Mouse (Mus musculus): Measurements from ENCODE around the gene Supt16. TPM values are rescaled to one million over a fixed set of nuclear protein-coding genes. Genes with fewer than 3 reads are reported as not detected.

Supt16 gene
- polyA plus RNA-seq, 1 experiment from 2014 or later, result 60.2 TPM

DNA sequence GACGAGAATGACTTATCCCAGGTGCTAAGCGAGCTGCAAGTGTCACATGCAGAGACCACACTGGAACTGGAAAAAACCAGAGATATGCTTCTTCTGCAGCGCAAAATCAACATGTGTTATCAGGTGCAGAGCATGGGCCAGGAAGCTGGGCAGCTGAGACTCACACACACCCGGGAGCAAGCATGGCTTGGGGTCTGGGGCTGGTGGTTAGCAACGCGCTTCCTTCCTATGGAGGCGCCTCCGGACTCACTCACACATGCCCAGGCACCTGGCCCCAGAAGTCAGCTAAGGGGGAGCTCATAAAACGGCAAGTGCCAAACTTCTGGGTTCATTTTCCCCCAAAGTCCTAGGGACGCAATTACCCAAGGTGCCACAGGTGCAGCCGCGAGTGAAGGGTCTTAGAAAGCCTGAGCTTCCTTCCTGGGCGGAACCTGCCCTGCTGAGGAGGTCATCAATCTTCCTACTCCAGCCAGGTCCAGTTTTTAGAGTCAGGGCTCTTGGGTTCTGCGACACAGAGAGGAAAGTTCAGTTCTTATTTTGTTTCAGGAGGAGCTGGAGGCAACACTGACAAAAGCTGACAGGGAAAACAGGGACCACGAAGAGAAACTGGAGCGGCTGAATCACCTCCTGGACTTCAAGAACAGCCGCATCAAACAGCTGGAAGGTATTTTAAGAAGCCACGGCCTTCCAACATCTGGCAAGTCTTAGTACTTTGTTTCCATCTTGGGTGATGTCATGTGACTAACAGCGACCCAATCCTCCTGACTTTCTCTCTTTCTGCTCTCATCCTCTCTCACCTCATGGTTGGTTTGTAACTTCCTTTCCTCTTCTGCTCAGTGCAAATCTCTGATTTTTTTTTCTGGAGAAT is 56.4 kb downstream of the Supt16 start:
- no peaks in the 10 kb centered on the region for H3K9me3 ChIP-seq
- no peak overlapping the region for H3K4me3 ChIP-seq
- no peak overlapping the region for H3K27ac ChIP-seq
- no peaks in the 10 kb centered on the region for H3K36me3 ChIP-seq
- no peaks in the 10 kb centered on the region for H3K4me1 ChIP-seq (replicated peaks)
- 72% methylated on average over 19 of the region's 19 CpGs for whole genome bisulfite sequencing
- no peak for DNase-seq (ENCODE audit: low spot score)
- no peaks in the 10 kb centered on the region; the same call in 1 of the 2 replicates for H3K27me3 ChIP-seq (ENCODE audit: insufficient read depth, poor library complexity, severe bottlenecking)

DNA sequence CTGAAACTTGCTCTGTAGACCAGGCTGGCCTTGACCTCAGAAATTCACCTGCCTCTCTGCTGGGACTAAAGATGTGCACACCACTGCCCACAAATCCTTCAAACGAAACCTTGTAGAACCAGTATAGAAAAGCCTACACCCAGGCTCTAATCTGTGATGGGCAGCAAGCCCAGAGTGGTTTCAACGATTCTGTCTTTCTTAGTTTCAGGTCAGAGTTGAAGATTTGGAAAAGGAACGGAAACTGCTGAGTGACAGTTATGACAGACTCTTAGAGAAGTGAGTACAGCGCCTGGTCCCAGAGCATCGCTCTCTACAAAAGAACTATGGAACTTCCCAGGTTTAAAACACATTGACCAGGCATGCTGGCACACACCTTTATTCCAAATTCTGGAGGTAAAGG is 63.6 kb downstream of the Supt16 start:
- Histone ChIP-seq H3K36me3 (no peaks in the 10 kb centered on the region), H3K9me3 (no peaks in the 10 kb centered on the region), H3K4me3 (no peak overlapping the region), H3K27ac (no peak overlapping the region), H3K4me1 (replicated peaks) (no peaks in the 10 kb centered on the region), H3K27me3 (ENCODE audit: insufficient read depth, poor library complexity, severe bottlenecking) (no peaks in the 10 kb centered on the region)
- DNase-seq (ENCODE audit: low spot score), result no peak
- 86% methylated on average over 5 of the region's 5 CpGs for WGBS

DNA sequence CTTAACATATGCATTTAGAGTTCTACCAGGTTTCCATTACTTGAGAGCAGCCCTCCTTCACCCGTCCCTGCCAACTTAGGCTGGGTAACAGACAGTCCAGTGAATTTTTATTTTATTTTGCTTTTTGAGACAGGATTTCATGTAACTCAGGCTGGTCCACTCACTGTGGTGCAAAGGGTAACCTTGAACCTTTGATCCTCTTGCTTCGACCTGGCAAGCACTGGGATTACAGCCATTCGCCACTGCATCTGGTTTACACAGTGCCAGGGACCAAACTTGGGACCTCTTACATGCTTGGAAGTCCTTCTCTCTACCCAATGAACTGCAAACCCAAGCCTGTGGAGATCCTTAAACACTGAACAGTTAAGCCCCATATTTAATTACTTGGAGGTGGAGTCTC is 72.6 kb downstream of the Supt16 start:
- no peak for DNase-seq (ENCODE audit: low spot score)
- H3K36me3 ChIP-seq, result no peaks in the 10 kb centered on the region
- WGBS, result 93% methylated on average over 3 of the region's 3 CpGs
- no peaks in the 10 kb centered on the region for H3K9me3 ChIP-seq
- 0 out of 2 replicates have a peak, but pooled peaks cover 1% of the 10 kb centered on the region for H3K4me1 ChIP-seq (replicated peaks)
- peaks cover 12% of the 10 kb centered on the region; the same call in 1 of the 2 replicates for H3K27me3 ChIP-seq (ENCODE audit: insufficient read depth, poor library complexity, severe bottlenecking)
- H3K27ac ChIP-seq, result no peak overlapping the region
- H3K4me3 ChIP-seq, result no peak overlapping the region

DNA sequence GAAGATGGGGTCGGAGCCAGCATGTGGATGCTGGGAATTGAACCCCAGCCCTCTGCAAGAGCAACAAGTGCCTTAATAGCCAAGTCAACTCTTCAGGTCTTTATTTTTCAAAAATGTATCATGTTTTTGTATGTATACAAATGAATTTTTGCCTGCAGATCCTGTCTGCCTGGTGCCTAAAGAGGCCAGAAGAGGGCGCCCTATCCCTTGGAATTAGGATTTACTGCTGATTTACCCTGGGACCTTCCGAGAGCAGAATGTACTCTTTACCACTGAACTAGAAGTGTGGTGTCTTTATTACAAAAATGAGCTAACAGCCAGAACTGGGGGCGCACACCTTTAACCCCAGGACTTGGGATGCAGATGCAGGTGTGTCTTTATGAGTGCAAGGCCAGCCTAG is 73.3 kb downstream of the Supt16 start:
- DNase-seq (ENCODE audit: low spot score), result peak; percentile 70
- Histone ChIP-seq H3K4me3 (no peak overlapping the region), H3K27me3 (ENCODE audit: insufficient read depth, poor library complexity, severe bottlenecking) (peaks cover 12% of the 10 kb centered on the region; the same call in 1 of the 2 replicates), H3K4me1 (replicated peaks) (peaks cover 8% of the 10 kb centered on the region), H3K27ac (no peak overlapping the region), H3K9me3 (no peaks in the 10 kb centered on the region), H3K36me3 (no peaks in the 10 kb centered on the region)
- WGBS, result 22% methylated on average over 4 of the region's 4 CpGs

DNA sequence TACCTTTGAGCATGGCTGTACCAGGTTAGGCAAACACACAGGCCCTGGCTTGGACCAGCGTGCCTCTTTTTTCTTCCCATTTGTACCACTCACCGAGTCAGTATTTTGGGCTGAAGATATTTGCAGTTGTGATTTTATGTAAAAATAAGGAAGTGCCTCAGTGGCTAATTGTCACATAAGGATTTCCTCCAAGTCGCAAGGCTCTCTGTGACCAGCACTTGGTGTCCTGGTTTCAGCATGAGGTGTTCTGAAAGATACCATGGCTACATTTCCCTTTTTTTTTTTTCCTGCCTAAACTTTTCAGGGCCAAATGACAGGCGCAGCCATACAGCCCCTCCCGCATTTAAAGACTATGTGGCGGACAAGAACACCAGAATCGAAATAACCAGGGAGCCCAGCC is 77.0 kb downstream of the Supt16 start:
- no peaks in the 10 kb centered on the region for H3K36me3 ChIP-seq
- H3K4me3 ChIP-seq, result peak overlapping the region; percentile 73; the same call in 1 of the 2 replicates
- 61% methylated on average over 7 of the region's 7 CpGs for WGBS
- DNase-seq (ENCODE audit: low spot score), result no peak
- H3K9me3 ChIP-seq, result no peaks in the 10 kb centered on the region
- peaks cover 12% of the 10 kb centered on the region; the same call in 1 of the 2 replicates for H3K27me3 ChIP-seq (ENCODE audit: insufficient read depth, poor library complexity, severe bottlenecking)
- no peak overlapping the region for H3K27ac ChIP-seq
- H3K4me1 ChIP-seq (replicated peaks), result peaks cover 14% of the 10 kb centered on the region

DNA sequence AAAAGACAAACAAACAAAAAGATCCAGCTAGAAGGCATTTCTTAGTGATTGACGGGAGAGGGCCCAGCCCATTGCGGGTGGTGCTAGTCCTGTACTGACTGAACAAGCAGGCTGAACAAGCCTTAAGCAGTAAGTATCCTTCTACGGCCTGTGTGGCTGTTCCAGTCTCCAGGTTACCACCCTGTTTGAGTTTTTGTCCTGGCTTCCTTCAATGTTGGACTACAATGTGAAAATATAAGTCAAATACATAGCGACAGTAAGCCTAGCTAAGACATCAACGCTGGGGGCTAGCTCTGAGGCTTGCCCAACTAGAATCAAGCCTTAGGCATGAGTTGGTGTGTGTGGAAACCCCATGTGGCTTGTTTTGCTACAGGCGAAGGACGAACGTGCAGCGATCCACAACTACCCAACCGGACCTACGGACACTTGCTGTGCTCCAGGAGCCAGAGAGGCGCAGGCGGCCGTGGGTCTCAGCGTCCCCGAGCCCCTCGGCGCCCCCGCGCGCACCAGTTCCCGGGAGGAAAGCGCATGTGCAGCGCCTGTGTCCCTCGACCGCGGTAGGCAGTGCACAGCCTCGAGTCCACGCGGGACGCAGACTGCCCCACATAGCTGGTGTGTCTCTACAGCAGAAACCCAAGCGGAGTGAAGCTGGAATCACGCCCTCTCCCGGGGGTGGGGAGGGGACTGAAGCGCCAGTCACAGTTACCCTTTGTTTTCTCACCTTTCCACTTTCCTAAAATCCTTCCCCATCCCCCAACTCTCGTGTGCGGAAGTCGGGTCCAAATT is 78.2 kb downstream of the Supt16 start:
- Histone ChIP-seq H3K36me3 (no peaks in the 10 kb centered on the region), H3K27ac (peak overlapping the region; percentile 93), H3K9me3 (no peaks in the 10 kb centered on the region), H3K27me3 (ENCODE audit: insufficient read depth, poor library complexity, severe bottlenecking) (peaks cover 12% of the 10 kb centered on the region; the same call in 1 of the 2 replicates), H3K4me3 (peak overlapping the region; percentile 73), H3K4me1 (replicated peaks) (peaks cover 14% of the 10 kb centered on the region)
- DNase-seq (ENCODE audit: low spot score), result peak; percentile 77
- under 1% methylated on average over 38 of the region's 38 CpGs for WGBS

DNA sequence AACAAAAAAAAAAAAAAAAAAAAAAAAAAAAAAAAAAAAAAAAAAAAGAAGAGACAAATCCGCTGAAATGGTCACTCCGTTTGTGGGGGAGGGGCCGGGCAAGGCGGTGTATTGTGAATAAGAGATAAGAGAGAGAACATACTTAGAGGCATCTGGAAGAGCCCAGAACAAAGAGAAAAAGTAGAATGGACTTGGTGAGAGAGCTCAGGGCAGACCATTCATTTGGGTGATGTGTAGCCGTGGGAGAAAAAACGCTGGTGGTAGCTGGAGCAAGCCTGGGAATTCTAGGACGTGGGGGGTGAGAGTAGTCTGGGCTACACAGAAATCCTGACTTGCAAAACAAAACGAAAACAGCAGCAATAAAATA is 78.8 kb downstream of the Supt16 start:
- peak overlapping the region; percentile 73 for H3K4me3 ChIP-seq
- H3K4me1 ChIP-seq (replicated peaks), result peaks cover 14% of the 10 kb centered on the region
- WGBS, result 28% methylated on average over 8 of the region's 8 CpGs
- DNase-seq (ENCODE audit: low spot score), result no peak
- H3K27ac ChIP-seq, result peak overlapping the region; percentile 93
- H3K27me3 ChIP-seq (ENCODE audit: insufficient read depth, poor library complexity, severe bottlenecking), result peaks cover 12% of the 10 kb centered on the region; the same call in 1 of the 2 replicates
- no peaks in the 10 kb centered on the region for H3K9me3 ChIP-seq
- no peaks in the 10 kb centered on the region for H3K36me3 ChIP-seq

DNA sequence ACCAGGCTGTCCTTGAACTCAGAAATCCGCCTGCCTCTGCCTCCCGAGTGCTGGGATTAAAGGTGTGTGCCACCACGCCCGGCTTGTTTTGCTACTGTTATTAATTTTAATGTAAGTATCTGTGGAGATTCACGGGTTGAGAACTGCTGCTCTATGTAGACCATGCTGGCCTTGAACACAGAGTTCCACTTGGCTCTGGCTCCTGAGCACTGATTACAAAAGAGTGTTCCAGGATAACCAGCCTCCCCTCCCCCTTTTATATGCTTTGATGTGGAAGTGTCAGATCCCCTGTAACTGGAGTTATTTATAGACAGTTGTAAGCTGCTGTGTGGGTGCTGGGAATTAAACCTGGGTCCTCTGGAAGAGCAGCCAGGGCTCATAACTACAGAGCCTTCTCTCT is 80.0 kb downstream of the Supt16 start:
- DNase-seq (ENCODE audit: low spot score), result no peak
- no peaks in the 10 kb centered on the region for H3K9me3 ChIP-seq
- 94% methylated on average over 5 of the region's 5 CpGs for WGBS
- H3K4me3 ChIP-seq, result no peak overlapping the region
- H3K27me3 ChIP-seq (ENCODE audit: insufficient read depth, poor library complexity, severe bottlenecking), result peaks cover 12% of the 10 kb centered on the region; the same call in 1 of the 2 replicates
- H3K36me3 ChIP-seq, result no peaks in the 10 kb centered on the region
- no peak overlapping the region for H3K27ac ChIP-seq
- H3K4me1 ChIP-seq (replicated peaks), result peaks cover 14% of the 10 kb centered on the region

DNA sequence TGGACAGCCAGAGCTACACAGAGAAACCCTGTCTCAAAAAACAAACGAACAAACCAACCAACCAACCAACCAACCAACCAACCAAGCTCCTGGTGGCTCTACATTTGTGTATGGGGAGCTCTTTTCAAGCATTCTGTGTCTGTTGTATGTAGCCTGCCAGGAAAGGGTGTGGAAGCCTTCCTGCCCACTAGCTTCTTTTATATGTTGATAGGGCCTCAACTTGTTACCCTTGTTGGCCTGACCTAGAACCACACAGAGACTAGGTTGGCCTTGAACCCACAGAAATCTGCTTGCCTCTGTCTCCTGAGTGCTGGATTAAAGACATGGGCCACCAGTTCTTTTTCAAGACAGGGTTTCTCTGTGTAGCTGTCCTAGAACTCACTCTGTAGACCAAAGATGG is 83.1 kb downstream of the Supt16 start:
- 71% methylated on average over 1 of the region's 1 CpGs for WGBS
- Histone ChIP-seq H3K27me3 (ENCODE audit: insufficient read depth, poor library complexity, severe bottlenecking) (no peaks in the 10 kb centered on the region), H3K4me1 (replicated peaks) (peaks cover 8% of the 10 kb centered on the region)

More for the DNA sequence above, 83.1 kb downstream of the Supt16 start:
- H3K9me3 ChIP-seq, result no peaks in the 10 kb centered on the region
- no peaks in the 10 kb centered on the region for H3K36me3 ChIP-seq
- DNase-seq (ENCODE audit: low spot score), result no peak
- H3K27ac ChIP-seq, result no peak overlapping the region
- no peak overlapping the region for H3K4me3 ChIP-seq

Other genes starting within 250 kb of the Supt16 start
- gene Arhgef40, start 212.7 kb downstream of the Supt16 start, polyA plus RNA-seq (2016; fragmentation: Nextera tagmentation; extraction: Ambion mirVana), result 100 and 106 TPM in 2 replicates
- gene Tmem253, start 181.8 kb downstream of the Supt16 start, polyA plus RNA-seq (2016; fragmentation: Nextera tagmentation; extraction: Ambion mirVana), result 0.80 and 1.0 TPM in 2 replicates
- 74.3 and 83.6 TPM in 2 replicates for gene Zfp219, start 176.7 kb downstream of the Supt16 start, polyA plus RNA-seq (2016; fragmentation: Nextera tagmentation; extraction: Ambion mirVana)
- not detected in 2 replicates for gene Olfr221, start 155.0 kb downstream of the Supt16 start, polyA plus RNA-seq (2016; fragmentation: Nextera tagmentation; extraction: Ambion mirVana)
- 754 and 887 TPM in 2 replicates for gene Hnrnpc, start 93.4 kb downstream of the Supt16 start, polyA plus RNA-seq (2016; fragmentation: Nextera tagmentation; extraction: Ambion mirVana)
- 83.0 and 112 TPM in 2 replicates for gene Rpgrip1, start 86.7 kb downstream of the Supt16 start, polyA plus RNA-seq (2016; fragmentation: Nextera tagmentation; extraction: Ambion mirVana)
- 38.7 and 44.5 TPM in 2 replicates for gene Chd8, start 60.4 kb upstream of the Supt16 start, polyA plus RNA-seq (2016; fragmentation: Nextera tagmentation; extraction: Ambion mirVana)
- 52.1 and 55.4 TPM in 2 replicates for gene Tox4, start 81.7 kb upstream of the Supt16 start, polyA plus RNA-seq (2016; fragmentation: Nextera tagmentation; extraction: Ambion mirVana)
- 29.2 and 36.2 TPM in 2 replicates for gene Rab2b, start 82.1 kb upstream of the Supt16 start, polyA plus RNA-seq (2016; fragmentation: Nextera tagmentation; extraction: Ambion mirVana)
- 57.7 and 64.2 TPM in 2 replicates for gene Mettl3, start 107.7 kb upstream of the Supt16 start, polyA plus RNA-seq (2016; fragmentation: Nextera tagmentation; extraction: Ambion mirVana)
- gene Sall2, start 131.3 kb upstream of the Supt16 start, polyA plus RNA-seq (2016; fragmentation: Nextera tagmentation; extraction: Ambion mirVana), result 56.9 and 60.3 TPM in 2 replicates
- not detected in 2 replicates for gene Olfr1513, start 159.0 kb upstream of the Supt16 start, polyA plus RNA-seq (2016; fragmentation: Nextera tagmentation; extraction: Ambion mirVana)
- gene Olfr1512, start 181.8 kb upstream of the Supt16 start, polyA plus RNA-seq (2016; fragmentation: Nextera tagmentation; extraction: Ambion mirVana), result 0.07 TPM in 1 of 2 replicates, not detected in the other
- gene Olfr1511, start 200.0 kb upstream of the Supt16 start, polyA plus RNA-seq (2016; fragmentation: Nextera tagmentation; extraction: Ambion mirVana), result not detected in 2 replicates
- gene Olfr1510, start 217.0 kb upstream of the Supt16 start, polyA plus RNA-seq (2016; fragmentation: Nextera tagmentation; extraction: Ambion mirVana), result not detected in 2 replicates
- gene Olfr1509, start 245.6 kb upstream of the Supt16 start, polyA plus RNA-seq (2016; fragmentation: Nextera tagmentation; extraction: Ambion mirVana), result not detected in 2 replicates

Data from hindbrain, embryonic 10.5 days (tissue).